Mouse (Mus musculus): ENCODE data around the gene Sim1.
A peak's percentile ranks its signal among the peaks of the same experiment; 100 is the strongest.

The Sim1 gene

DNA sequence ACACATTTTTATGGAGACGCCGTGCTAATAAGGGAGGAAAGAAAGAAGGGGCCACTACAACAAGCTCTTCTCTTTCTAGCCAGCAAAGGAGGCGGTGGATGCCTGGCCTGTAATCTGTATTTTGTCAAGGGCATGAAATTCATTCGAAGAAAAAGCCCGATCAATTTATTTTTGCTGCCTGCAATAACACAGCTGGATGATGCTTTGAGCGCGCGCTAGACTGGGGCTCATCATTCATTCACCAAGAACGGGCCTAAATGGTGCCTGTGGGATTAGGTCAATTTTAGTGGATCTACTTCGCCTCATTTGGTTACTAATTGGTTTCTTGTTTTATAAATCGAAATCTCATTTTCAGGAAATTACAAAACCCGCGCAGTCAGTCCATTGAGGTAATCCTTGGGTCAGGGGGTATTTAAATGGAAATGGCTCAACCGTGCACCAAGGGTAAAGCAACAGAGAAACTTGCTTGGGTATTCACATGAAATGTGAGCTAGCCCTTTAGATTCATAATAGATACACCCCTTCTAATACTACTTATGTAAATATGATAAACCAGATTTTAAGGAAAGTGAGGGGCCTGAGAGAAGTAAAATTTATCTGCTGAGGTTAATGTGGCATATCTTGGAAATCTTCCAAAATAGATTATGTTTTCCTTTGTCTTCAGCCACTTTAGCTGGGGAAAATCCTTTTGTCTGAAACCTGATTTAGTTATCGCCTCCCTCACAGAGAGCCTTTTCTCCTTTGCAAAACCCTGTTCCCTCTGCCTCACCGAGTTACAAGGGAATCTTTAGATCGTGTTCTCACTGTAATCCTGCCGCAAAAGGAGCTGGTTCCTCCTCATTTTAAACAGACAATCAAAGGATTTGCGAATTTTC lies 7.3 kb downstream of the Sim1 start:
- peak in 1 of 2 experiments; percentile 17 for DNase-seq

GRCm38 (mm10) chr10:50902741-50903715 lies 8.5 kb downstream of the Sim1 start:
- DNase-seq, result peak in 1 of 2 experiments; percentile 19

DNA sequence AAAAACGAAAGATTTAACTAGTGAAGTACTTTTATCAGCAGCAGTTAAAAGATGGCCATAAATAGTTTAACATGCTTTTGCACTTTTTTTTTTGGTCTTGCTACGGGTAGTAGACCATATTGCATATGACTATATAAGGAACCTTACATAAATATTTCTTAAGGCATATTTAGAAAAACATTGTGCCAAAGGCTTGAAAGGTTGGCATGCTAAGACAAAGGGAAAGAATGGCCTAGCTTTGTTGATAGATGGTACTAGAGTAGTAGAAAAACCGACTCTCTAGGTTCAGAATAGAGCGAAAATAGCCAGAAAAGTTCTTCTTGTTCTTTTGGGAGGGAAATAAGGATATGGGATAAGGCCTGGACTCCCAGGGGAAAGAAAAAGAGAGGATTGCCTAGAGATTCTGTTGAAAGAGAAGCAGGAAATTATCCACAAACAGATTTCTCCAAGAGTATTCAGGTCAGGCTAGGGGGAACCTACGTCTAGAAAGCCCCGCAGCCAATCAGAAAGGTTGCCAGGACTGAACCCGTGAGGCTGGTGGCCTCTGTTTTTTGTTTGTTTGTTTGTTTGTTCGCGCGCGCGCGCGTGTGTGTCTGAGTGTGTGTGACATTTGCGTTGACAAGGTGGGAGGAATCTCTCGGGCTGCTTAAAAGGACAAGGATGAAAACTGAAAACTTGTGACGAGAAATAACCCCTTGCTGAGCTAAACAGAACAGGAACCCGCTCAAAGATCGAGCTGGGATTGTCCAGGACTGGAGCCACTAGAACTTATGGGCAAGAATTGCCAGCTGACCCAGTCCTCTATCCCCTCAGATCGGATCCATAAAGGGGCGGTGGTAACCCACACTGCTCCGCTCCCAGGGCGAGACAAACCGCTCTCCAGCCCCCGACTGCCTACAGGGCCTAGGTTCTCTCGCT lies 9.6 kb downstream of the Sim1 start:
- DNase-seq, result no peak

DNA sequence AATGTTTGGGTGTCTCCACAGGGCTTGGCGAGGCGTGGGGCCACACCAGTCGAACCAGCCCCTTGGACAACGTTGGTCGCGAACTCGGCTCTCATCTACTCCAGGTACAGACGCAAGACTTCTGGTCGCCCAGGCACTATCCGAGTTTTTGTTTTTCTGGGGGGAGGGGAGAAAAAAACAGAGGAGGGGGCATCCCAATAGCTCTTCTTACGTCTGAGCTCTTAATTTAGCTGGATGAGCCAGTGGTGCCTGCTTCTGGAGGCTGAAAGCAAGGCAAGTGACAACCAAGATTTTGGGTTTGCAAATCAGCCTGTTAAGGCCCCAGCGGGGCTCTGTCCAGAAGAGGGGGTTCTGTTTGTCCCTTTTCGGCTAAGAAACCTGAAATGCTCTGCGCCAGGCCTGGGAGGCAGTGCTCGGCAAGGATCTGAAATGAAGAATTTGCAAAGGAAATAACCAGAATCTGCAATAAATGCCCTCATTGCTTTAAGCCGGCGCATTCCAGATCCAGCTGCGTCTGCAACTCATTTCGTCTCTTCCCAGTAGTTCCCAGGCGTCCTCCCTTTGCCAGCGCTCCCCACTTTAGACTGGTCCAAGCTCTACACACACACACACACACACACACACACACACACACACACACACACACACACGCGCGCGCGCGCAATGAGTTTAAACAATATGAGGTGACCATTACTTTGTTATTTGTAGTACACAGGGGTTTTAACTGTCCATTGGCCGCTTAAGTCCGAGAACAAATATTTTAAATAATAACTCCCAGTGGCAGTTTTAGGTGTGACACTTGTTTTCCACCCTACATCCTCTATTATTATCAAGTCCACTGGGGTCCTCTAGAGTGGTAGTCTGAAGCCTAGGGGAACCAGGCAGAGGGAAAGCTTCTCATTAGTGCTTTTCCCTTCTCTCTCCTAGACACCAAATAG lies 10.5 kb downstream of the Sim1 start:
- no peak for DNase-seq

- no peak for DNase-seq
Observed at GRCm38 (mm10) chr10:50910400-50910799, 15.8 kb downstream of the Sim1 start.

- DNase-seq, result no peak
Observed at GRCm38 (mm10) chr10:50910861-50911410, 16.4 kb downstream of the Sim1 start.

- DNase-seq, result no peak
Observed at GRCm38 (mm10) chr10:50915607-50916006, 21.1 kb downstream of the Sim1 start.

DNA sequence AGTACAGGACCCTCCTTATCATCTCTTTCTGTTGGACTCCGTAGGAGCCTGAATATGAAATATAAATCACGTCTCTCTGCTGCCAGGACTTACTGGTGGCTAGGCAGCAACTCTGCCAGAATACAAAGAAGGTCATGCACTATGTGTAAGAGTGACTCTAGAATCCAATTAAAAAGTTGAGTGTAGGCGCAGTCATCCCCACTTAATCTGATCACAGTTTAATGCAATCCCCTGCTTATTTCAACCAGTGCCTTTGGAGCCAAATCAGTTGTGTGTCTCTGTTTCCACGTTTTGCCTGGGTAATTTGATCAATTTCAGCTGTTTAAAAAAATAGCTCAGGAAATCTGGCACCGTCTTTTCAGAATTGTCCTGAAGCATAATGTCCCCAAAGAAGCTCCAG lies 34.7 kb downstream of the Sim1 start:
- no peak for DNase-seq

DNA sequence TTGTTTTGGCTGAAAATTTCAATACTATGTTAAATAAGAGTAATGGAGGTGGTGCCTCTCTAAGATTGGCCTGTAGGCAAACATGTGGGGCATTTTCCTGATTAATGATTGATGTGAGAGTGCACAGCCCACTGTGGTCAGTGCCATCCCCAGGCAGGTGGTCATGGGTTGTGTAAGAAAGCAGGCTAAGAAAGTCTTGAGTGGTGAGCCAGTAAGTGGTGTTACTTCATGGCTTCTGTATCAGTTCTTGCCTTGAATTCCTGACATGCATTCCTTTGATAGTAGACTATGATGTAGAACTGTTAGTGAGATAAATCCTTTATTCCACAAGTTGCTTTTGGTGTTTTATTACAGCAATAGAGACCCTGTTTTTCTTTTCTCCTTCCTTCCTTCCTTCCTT lies 41.1 kb downstream of the Sim1 start:
- no peak for DNase-seq

DNA sequence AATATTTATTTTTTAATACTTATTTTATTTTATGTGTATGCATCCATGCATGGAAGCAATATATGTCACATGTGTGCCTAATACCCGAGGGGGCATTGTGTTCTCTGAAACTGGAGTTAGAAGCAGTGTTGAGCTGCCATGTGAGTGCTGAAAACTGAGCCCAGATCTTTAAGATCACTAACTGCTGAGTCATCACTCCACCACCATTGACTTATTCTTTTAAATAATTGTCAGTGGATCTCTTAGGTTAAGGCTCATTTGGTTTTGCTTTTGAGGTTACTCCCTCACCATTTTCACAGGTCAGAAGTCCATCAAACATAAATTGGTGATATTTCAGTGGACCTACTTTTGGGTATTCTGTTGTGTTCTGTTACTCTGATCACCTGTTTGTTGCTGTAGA lies 79.1 kb downstream of the Sim1 start:
- no peak for DNase-seq

DNA sequence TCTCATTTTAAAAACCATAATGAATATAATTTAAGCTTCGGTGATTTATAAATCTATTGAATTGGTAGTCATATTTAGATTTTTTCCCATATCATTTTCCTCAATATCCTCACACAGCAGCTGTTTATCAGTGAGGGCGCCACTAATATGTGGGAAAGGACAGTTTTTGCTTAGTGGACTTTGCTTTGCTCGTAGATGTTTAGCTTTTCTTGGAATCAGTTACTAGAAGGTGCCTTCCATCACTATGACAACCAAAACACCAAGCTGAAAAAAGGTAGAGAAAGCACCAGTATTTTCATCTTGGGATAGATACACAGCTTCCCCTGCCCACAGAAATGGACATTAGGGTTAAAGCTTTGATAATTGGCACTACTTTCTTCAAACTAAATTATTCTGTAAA lies 87.3 kb downstream of the Sim1 start:
- no peak for DNase-seq

GRCm38 (mm10) chr10:50983620-50984019 lies 89.1 kb downstream of the Sim1 start:
- DNase-seq, result no peak

GRCm38 (mm10) chr10:51007798-51008197 lies 113.2 kb downstream of the Sim1 start:
- no peak for DNase-seq

DNA sequence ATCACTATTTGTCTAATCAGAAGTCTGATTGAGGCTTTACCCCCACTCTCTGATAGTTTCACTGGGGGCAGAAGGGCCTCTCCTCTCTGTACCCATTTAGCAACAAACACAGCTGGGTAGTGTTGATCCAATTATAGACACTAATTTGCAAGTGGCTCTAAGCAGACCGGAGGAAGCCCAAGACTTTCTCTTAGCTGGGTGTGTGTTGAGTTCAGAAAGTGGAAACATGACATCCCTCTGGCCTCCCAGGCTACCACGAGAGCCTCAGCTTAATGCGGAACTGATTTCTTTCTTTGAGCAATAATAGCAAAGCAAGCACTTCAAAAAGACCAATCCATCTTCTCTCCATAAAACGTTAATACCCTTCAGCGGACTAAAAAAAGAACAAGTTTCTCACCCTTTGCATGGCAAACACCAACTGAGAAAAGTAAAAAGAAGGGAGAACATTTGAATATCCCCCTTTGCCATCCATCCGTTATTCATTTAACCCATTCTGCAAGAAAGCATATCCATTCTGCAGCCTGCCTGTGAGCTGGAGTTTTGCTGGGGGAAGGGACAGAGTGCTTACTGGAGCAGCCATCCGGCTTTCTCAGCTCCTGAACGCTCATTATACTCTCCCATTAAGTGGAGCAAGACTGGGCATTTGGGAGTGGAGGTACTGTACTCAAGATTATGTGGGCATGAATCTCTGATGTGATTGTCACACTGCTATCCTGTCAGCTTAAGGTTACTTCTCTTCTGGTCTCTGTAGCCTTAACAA lies 117.0 kb downstream of the Sim1 start:
- no peak for DNase-seq

GRCm38 (mm10) chr10:51014901-51015300 lies 120.3 kb downstream of the Sim1 start:
- no peak for DNase-seq

- no peak for DNase-seq
Observed at GRCm38 (mm10) chr10:51015362-51015761, 120.8 kb downstream of the Sim1 start.

GRCm38 (mm10) chr10:51023308-51024279 lies 129.0 kb downstream of the Sim1 start:
- no peak for DNase-seq

Measured in cerebellum, postnatal 36 days (tissue).